Mouse (Mus musculus) midbrain, embryonic 11.5 days (tissue): ENCODE measurements around the gene Tmem130. TPM values are rescaled to one million over a fixed set of nuclear protein-coding genes. Genes with fewer than 3 reads are reported as not detected.
"Not testable (repeated sequence)": the region's sequence is repeated elsewhere in the genome, so short reads cannot be mapped to it uniquely, and the experiment has no call there.

Experiments
- ATAC-seq: fragments of 200-750 bp; cut with Nextera tagmentation; 2 replicates; pipeline ENCODE4 v1.8.0; 2017; ENCODE audit warnings: moderate TSS enrichment, moderate library complexity; ENCODE audit not compliant: low FRiP score
- DNase-seq: peaks from one replicate; pipeline ENCODE4 v3.0.0; 2015; ENCODE audit warnings: low spot score; ENCODE audit errors: missing footprints
- H3K27ac ChIP-seq: fragments of 300-500 bp; sonication (generic); 2 replicates; pipeline ENCODE4 v1.5.1; 2014; ENCODE audit warnings: low read depth, low read length
- H3K27me3 ChIP-seq: fragments of 300-500 bp; sonication (generic); 2 replicates; pipeline ENCODE4 v1.6.1; 2014; ENCODE audit warnings: mild to moderate bottlenecking, low read length, moderate library complexity, mixed read lengths; ENCODE audit not compliant: control insufficient read depth, insufficient read depth
- H3K36me3 ChIP-seq: fragments of 300-500 bp; sonication (generic); 2 replicates; pipeline ENCODE4 v1.6.1; 2014; ENCODE audit warnings: mild to moderate bottlenecking, low read length, moderate library complexity, mixed read lengths; ENCODE audit not compliant: control insufficient read depth, insufficient read depth
- H3K4me1 ChIP-seq: fragments of 300-500 bp; sonication (generic); 2 replicates; pipeline ENCODE4 v1.6.1; 2014; ENCODE audit warnings: low read length; ENCODE audit not compliant: control insufficient read depth, insufficient read depth
- H3K4me2 ChIP-seq: fragments of 300-500 bp; sonication (generic); 2 replicates; pipeline ENCODE4 v1.6.1; 2014; ENCODE audit warnings: mild to moderate bottlenecking, moderate library complexity
- H3K4me3 ChIP-seq: fragments of 300-500 bp; sonication (generic); 2 replicates; pipeline ENCODE4 v1.5.1; 2014; ENCODE audit warnings: low read depth, low read length
- H3K9ac ChIP-seq: fragments of 300-500 bp; sonication (generic); 2 replicates; pipeline ENCODE4 v1.6.1; 2014; ENCODE audit warnings: low read length
- H3K9me3 ChIP-seq: fragments of 300-500 bp; sonication (generic); 2 replicates; pipeline ENCODE4 v1.6.1; 2016; ENCODE audit warnings: low read length; ENCODE audit not compliant: control insufficient read depth
- WGBS: fragments of 180-500 bp; shearing (Covaris S2); extraction: QIAGEN DNeasy Blood & Tissue Kit; methylation state at CpG from one replicate; pipeline ENCODE4 v1.1.7; 2014; 5-methylcytosine and 5-hydroxymethylcytosine counted together
- polyA plus RNA-seq: library from polyadenylated mRNA; unstranded; fragments of >200 nt; fragmentation: Nextera tagmentation; extraction: Ambion mirVana; gene quantifications from 2 replicates; pipeline ENCODE4 v1.2.1, GENCODE M21; 2014

Gene Tmem130
- polyA plus RNA-seq, 1 experiment from 2014 or later, result 20.1 TPM

DNA sequence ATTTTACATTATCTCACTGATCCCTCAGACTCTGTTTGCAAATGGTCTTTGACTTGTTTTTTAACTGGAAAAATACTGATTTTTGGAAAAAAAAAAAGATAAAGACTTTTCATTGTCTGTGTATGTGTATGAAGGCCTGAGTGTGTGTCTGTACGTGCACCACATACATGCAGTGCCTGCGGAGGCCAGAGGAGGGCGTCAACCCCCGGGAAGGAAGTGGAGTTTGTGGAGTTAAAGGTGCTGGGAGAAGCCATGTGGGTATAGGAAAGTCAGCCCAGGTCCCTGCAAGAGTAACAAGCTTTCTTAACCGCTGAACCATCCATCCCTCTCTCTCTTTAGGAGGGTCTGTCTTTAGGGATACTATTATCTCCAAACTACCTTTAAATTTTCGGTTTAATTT is 11.6 kb upstream of the Tmem130 start:
- Histone ChIP-seq H3K4me1 (peaks cover 7% of the 10 kb centered on the region), H3K9ac (no peak overlapping the region), H3K36me3 (no peaks in the 10 kb centered on the region; the same call in 1 of the 2 replicates), H3K27ac (no peak overlapping the region), H3K27me3 (no peaks in the 10 kb centered on the region), H3K4me2 (no peak overlapping the region), H3K9me3 (no peaks in the 10 kb centered on the region), H3K4me3 (no peak overlapping the region)
- DNase-seq, result no peak
- 89% methylated on average over 6 of the region's 6 CpGs for WGBS
- ATAC-seq, result no peak

DNA sequence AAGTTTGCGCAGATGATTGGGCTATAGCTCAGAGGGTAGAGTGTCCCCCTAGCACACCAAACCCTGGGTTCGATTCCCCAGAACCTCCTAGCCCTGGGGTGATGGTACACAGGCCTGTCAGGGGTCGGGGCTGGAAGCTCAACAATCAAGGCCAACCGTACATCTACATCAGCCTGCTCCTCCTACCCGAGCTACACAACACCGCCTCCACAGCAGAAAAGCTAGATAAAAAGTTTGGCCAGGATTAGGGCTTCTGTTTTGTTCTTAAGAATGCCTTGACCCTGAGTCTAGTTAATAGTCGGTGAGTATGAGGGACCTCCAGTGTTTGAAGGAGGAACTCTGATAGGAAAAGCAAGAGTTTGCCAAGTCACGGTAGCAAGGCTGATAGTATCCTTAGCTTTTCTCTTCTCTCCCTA is 7.5 kb upstream of the Tmem130 start:
- DNase-seq, result no peak
- no peak overlapping the region for H3K27ac ChIP-seq
- ATAC-seq, result peak; percentile 20

DNA sequence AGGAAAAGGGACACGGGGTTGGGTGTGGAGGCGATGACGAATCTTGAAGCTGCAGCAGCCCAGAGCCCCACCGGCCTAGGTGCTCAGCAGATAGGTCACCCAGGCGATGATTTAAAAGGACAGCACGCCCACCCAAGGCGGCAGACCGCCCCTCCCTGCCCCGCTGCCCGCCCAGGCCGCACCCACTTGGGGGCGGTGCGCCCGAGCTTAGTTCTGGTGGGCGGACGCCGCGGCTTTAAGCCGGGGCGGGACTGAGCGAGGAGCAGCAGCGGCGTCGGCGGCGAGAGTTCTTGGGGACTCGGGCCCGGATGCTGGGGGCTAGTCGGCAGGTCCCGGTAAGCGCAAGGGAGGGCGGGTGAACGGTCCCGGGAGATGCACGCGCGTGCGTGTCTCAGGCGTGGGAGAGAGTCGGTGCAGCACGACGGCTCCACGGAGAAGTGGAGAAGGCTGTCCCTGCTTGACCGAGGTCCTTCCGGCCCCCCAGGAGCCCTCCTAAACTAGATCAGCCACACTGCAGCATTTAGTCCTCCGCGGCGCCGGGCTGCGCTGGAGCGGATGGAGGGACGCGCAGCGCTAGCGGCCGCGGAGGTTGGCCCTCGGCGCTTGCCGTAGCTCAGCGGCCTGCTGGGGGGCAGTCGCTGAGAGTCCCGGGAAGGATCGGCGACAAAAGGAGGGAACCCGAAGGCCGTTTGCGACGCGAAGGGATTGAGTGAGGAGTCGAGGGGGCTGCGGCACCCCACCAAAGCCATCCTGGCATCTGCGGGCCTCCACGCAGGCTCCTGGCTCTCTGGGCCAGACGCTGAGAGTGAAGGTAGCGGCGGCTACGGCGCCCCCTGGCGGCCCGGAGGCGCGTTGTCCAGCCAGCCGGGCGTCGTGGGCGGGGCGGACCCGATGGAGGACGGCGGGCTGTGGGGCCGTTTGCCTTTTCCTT is 6.6 kb upstream of the Tmem130 start:
- H3K4me3 ChIP-seq, result peak overlapping the region; percentile 60
- H3K4me2 ChIP-seq, result peak overlapping the region; percentile 78
- peak overlapping the region; percentile 95 for H3K9ac ChIP-seq
- WGBS, result under 1% methylated on average over 92 of the region's 92 CpGs
- DNase-seq (peak; percentile 100), ATAC-seq (peak; percentile 94)
- H3K36me3 ChIP-seq, result no peaks in the 10 kb centered on the region
- peaks cover 7% of the 10 kb centered on the region for H3K4me1 ChIP-seq
- peak overlapping the region; percentile 91 for H3K27ac ChIP-seq
- no peaks in the 10 kb centered on the region for H3K27me3 ChIP-seq
- H3K9me3 ChIP-seq, result no peaks in the 10 kb centered on the region

More for the DNA sequence above, 7.5 kb upstream of the Tmem130 start:
- no peaks in the 10 kb centered on the region for H3K9me3 ChIP-seq
- peak overlapping the region; percentile 95 for H3K9ac ChIP-seq
- 35% methylated on average over 8 of the region's 8 CpGs for WGBS
- peak overlapping the region; percentile 60 for H3K4me3 ChIP-seq
- H3K4me2 ChIP-seq, result peak overlapping the region; percentile 78
- H3K4me1 ChIP-seq, result peaks cover 7% of the 10 kb centered on the region
- H3K27me3 ChIP-seq, result no peaks in the 10 kb centered on the region
- H3K36me3 ChIP-seq, result no peaks in the 10 kb centered on the region; the same call in 1 of the 2 replicates

DNA sequence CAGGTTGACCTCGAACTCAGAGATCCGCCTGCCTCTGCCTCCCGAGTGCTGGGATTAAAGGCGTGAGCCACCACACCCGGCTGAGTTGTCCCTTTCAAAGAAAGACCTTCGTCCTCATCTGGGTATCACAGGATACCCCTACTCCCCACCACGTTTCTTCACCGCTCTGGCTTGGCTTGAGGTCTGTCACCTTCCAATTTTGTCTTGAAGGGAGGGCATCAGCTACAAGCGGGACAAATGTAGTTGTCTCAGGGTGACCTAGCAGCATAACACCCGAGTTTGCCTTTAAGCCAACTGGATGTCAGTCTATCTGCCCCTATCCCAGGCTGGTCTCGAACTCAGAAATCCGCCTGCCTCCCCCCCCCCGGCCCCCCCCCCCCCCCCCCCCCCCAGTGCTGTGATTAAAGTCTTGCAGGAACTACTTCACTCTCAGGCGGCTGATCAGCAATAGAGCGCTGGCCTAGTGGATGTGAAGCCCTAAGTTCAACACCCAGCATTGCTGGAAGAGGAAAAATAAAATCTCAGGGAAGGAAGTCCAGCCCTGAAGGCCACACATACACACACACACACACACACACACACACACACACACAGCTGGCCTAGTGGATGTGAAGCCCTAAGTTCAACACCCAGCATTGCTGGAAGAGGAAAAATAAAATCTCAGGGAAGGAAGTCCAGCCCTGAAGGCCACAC is 5.6 kb upstream of the Tmem130 start, which contains the start of gene Trrap:
TSS of gene Trrap (plus strand) at position 627 of the 693 bp plus-strand sequence.
- H3K27me3 ChIP-seq, H3K4me1 ChIP-seq, H3K36me3 ChIP-seq, H3K9me3 ChIP-seq: not testable (repeated sequence)
- Histone ChIP-seq H3K4me2 (peak within 1 kb of the TSS; percentile 78), H3K9ac (peak within 1 kb of the TSS; percentile 95), H3K4me3 (peak within 1 kb of the TSS; percentile 60), H3K27ac (peak within 1 kb of the TSS; percentile 91)
- 88% methylated on average over 12 of the region's 15 CpGs for WGBS
- ATAC-seq, result peak; percentile 15
- peak; percentile 74 for DNase-seq

DNA sequence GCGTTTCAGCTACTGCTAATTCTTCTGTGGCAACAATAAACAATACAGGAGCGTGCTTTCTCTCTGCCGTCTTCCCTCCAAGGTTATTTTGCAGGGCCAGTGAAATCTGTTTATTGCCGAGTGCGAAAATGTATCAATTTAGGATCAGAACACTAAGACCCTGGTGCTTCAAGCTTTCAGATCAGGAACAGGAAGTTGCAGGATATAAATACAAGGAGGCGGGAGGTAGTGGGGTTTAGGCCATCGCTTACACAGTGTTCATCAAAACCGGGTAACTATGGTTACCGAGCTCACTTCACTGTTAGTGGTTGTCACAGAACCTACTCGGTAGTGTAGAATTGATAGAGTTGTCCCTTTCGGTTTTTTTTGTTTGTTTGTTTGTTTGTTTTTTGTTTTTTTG is 5.0 kb upstream of the Tmem130 start:
- no peaks in the 10 kb centered on the region for H3K36me3 ChIP-seq
- H3K4me3 ChIP-seq, result no peak overlapping the region
- peaks cover 2% of the 10 kb centered on the region; the same call in 1 of the 2 replicates for H3K27me3 ChIP-seq
- H3K4me1 ChIP-seq, result peaks cover 7% of the 10 kb centered on the region
- DNase-seq (peak; percentile 78), ATAC-seq (no peak)
- WGBS, result 88% methylated on average over 11 of the region's 11 CpGs
- H3K27ac ChIP-seq, result no peak overlapping the region
- no peak overlapping the region for H3K9ac ChIP-seq
- no peak overlapping the region for H3K4me2 ChIP-seq
- no peaks in the 10 kb centered on the region for H3K9me3 ChIP-seq

DNA sequence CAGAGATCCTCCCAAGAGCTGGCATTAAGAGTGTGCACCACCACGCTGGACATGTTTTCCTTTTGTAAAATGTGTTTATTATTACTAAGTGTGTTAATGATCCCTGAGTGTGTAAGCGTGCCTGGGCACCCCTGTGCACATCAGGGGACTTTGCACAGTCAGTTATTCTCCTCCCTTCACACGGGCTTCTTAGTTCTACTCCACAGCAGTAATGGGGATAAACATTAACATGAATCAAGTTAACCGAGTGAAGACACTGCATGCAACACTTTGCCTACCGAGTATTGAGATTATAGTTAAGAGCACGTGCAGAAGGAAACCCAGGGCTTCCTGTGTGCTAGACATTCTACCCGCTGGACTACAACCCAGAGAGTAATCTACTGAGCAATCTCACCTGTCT is 4.4 kb upstream of the Tmem130 start:
- Histone ChIP-seq H3K9ac (no peak overlapping the region), H3K36me3 (no peaks in the 10 kb centered on the region), H3K4me2 (no peak overlapping the region), H3K4me1 (peaks cover 10% of the 10 kb centered on the region), H3K27ac (no peak overlapping the region), H3K4me3 (no peak overlapping the region), H3K9me3 (no peaks in the 10 kb centered on the region), H3K27me3 (peaks cover 9% of the 10 kb centered on the region)
- no peak for ATAC-seq
- DNase-seq, result no peak
- WGBS, result 82% methylated on average over 7 of the region's 7 CpGs

DNA sequence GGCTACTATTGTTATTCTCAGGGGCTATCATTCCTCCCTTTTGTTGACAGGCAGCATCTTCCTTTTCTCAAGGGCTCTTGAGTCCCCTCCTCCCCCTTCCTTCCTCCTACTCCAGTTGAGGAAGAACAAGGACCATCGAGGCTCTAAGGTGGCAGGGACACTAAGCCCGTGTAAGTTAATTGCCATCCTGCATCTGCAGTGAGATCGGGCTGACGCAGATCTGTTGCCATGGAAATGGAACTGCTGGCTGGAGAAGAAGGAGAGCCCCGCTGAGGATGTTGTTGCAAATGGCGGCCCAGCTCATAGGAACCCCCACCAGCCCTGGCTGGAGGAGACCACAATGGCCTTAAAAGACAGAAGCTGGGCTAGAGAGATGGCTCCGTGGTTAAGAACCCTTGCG is 3.2 kb downstream of the Tmem130 start:
- WGBS, result 9% methylated on average over 8 of the region's 8 CpGs
- Histone ChIP-seq H3K9ac (0 out of 2 replicates have a peak overlapping the region, but pooled peaks have one; percentile 7), H3K4me2 (peak overlapping the region; percentile 10; the same call in 1 of the 2 replicates), H3K9me3 (no peaks in the 10 kb centered on the region), H3K27me3 (peaks cover 11% of the 10 kb centered on the region), H3K36me3 (no peaks in the 10 kb centered on the region), H3K4me3 (no peak overlapping the region), H3K4me1 (peaks cover 9% of the 10 kb centered on the region), H3K27ac (peak overlapping the region; percentile 17; the same call in 1 of the 2 replicates)
- ATAC-seq, result peak; percentile 63
- DNase-seq, result peak; percentile 86

DNA sequence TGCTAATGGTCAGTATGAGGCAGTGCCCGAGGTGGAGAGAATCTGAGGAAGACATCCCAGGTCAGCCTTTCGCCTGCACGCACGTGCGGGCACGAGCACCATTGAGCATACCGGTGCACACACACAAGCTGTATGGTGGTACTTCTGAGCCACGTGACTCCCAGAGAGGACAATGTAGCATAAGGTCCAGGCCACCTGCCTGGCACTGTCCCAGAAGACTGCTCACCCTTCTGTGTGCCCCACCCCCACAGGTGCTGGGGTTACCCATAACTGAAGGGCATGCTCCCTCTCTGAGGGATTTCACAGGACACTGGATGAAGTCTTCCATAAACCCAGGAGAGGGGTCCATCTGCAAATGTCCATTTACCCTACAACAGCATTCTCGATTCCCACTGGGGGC is 4.2 kb downstream of the Tmem130 start:
- H3K27ac ChIP-seq, result no peak overlapping the region

DNA sequence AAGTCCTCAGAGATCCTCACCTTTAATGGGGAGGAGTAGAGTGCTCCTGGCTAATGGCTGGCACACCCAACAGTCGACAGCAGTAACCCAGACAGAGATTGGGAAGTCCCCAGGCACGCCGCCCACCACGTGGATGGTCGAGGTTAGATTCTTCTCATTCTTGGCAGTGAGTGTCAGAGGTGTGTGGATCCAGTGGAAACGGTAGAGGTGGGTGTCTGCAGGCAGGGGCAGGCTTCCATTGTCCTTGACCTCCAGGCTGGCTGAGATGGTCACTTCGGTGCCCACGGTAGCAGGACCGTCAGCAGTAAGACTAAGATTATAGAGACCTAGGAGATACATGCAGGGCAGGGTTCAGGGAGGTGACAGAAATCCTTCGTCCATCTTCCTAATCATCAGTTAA is 6.4 kb downstream of the Tmem130 start:
- Histone ChIP-seq H3K9ac (no peak overlapping the region), H3K9me3 (no peaks in the 10 kb centered on the region), H3K4me1 (peaks cover 4% of the 10 kb centered on the region), H3K27me3 (no peaks in the 10 kb centered on the region; the same call in 1 of the 2 replicates), H3K36me3 (no peaks in the 10 kb centered on the region), H3K27ac (no peak overlapping the region), H3K4me2 (no peak overlapping the region), H3K4me3 (no peak overlapping the region)
- DNase-seq (no peak), ATAC-seq (no peak)
- 83% methylated on average over 10 of the region's 10 CpGs for WGBS

More for the DNA sequence above, 4.2 kb downstream of the Tmem130 start:
- Histone ChIP-seq H3K27me3 (peaks cover 11% of the 10 kb centered on the region), H3K9ac (no peak overlapping the region), H3K4me2 (no peak overlapping the region), H3K4me1 (peaks cover 9% of the 10 kb centered on the region), H3K4me3 (no peak overlapping the region), H3K9me3 (no peaks in the 10 kb centered on the region), H3K36me3 (no peaks in the 10 kb centered on the region)
- DNase-seq (peak; percentile 67), ATAC-seq (no peak)
- WGBS, result 89% methylated on average over 9 of the region's 9 CpGs
